ENCODE assay signal across 9 mouse cellular contexts in the genomic region with DNA sequence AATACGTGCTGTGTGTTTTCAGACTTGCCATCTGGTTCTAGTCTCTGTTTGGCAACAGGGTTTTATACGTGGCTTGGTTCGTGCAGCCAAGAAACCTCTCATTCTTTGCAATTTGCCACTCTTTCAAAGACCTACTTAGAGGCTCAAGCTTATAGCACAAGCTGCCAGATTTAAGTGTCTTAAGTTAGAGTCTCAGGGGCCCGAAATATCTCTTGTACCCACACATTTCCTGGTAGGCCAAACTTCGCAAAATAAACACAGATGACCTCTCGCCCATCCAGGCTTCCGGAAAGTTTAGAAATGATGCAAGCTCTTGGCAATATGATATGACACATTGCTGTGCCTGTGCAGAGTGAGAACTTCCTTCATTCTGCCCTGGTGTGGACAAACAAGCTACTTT. TPM values are rescaled to one million over a fixed set of nuclear protein-coding genes. Genes with fewer than 3 reads are reported as not detected.
A peak's percentile ranks its signal among the peaks of the same experiment; 100 is the strongest.
DNase-seq lines count a peak whose midpoint lies in the region; ATAC-seq and TF ChIP-seq lines count a peak whose summit lies in the region.
"Had no signal": no experiment of that assay in that cellular context is flagged by ENCODE, and none has a peak within 500 bp of the region (broad histone marks: within the 10 kb centered on the region; RNA-seq: fewer than 3 reads in every experiment).

No protein-coding gene starts in this region.

- 59% methylated on average over 7 of the region's 7 CpGs for WGBS in heart, embryonic 11.5 days (ENCODE audit: insufficient replicate concordance)
- WGBS in embryonic facial prominence, embryonic 13.5 days: 56% methylated on average over 7 of the region's 7 CpGs
- 55% methylated on average over 7 of the region's 7 CpGs for WGBS in intestine, postnatal 0 days

- H3K9me3 ChIP-seq in heart, embryonic 11.5 days (replicated peaks; ENCODE audit: control insufficient read depth, low read length): no peaks in the 10 kb centered on the region
- H3K9me3 ChIP-seq in embryonic facial prominence, embryonic 13.5 days: no peaks in the 10 kb centered on the region
- H3K9me3 ChIP-seq in intestine, postnatal 0 days (ENCODE audit: control insufficient read depth): no peaks in the 10 kb centered on the region

- peak; percentile 74 to 80 for DNase-seq in heart, adult 18-20 months
- DNase-seq in 416B (ENCODE audit: low read depth): peak; percentile 98
- DNase-seq in left cerebral cortex, adult 9 months (ENCODE audit: low spot score in 2 of 2): peak; percentile 26 to 47
- DNase-seq in right cerebral cortex, postnatal 36 days (ENCODE audit: low spot score in 2 of 2): peak; percentile 7 to 35
- no peak for DNase-seq in embryo, embryonic 10 days (ENCODE audit: low spot score)

- H3K4me2 ChIP-seq in heart, embryonic 11.5 days: no peak overlapping the region
- no peak overlapping the region for H3K4me2 ChIP-seq in embryonic facial prominence, embryonic 13.5 days
- H3K4me2 ChIP-seq in intestine, postnatal 0 days (replicated peaks; ENCODE audit: low read depth): no peak overlapping the region

- no peaks in the 10 kb centered on the region for H3K27me3 ChIP-seq in heart, embryonic 11.5 days (ENCODE audit: control insufficient read depth, insufficient read depth, low read length)
- no peaks in the 10 kb centered on the region for H3K27me3 ChIP-seq in embryonic facial prominence, embryonic 13.5 days
- H3K27me3 ChIP-seq in intestine, postnatal 0 days (replicated peaks; ENCODE audit: control insufficient read depth, insufficient read depth, low read length): no peaks in the 10 kb centered on the region

- no peaks in the 10 kb centered on the region for H3K4me1 ChIP-seq in heart, embryonic 11.5 days (ENCODE audit: control insufficient read depth, insufficient read depth, low read length)
- H3K4me1 ChIP-seq in embryonic facial prominence, embryonic 13.5 days: no peaks in the 10 kb centered on the region
- no peaks in the 10 kb centered on the region for H3K4me1 ChIP-seq in intestine, postnatal 0 days (replicated peaks; ENCODE audit: control insufficient read depth, insufficient read depth, low read length)

- no peaks in the 10 kb centered on the region for H3K36me3 ChIP-seq in heart, embryonic 11.5 days (ENCODE audit: control insufficient read depth, insufficient read depth, low read length)
- no peaks in the 10 kb centered on the region for H3K36me3 ChIP-seq in embryonic facial prominence, embryonic 13.5 days
- no peaks in the 10 kb centered on the region for H3K36me3 ChIP-seq in intestine, postnatal 0 days (ENCODE audit: control insufficient read depth, insufficient read depth)

- no peak overlapping the region for H3K9ac ChIP-seq in heart, embryonic 11.5 days (ENCODE audit: low read depth, low read length)
- no peak overlapping the region for H3K9ac ChIP-seq in embryonic facial prominence, embryonic 13.5 days
- no peak overlapping the region for H3K9ac ChIP-seq in intestine, postnatal 0 days (ENCODE audit: low read depth, low read length)

- no peak for ATAC-seq in heart, embryonic 11.5 days (replicated peaks; ENCODE audit: insufficient number of reproducible peaks, low FRiP score, low TSS enrichment)
- no peak for ATAC-seq in embryonic facial prominence, embryonic 13.5 days (ENCODE audit: insufficient number of reproducible peaks, insufficient read depth, low FRiP score, low TSS enrichment, low read depth)
- no peak for ATAC-seq in intestine, postnatal 0 days

- no peak overlapping the region for H3K27ac ChIP-seq in heart, embryonic 11.5 days (ENCODE audit: low read depth, low read length)
- H3K27ac ChIP-seq in embryonic facial prominence, embryonic 13.5 days: peak overlapping the region; percentile 24; the same call in 1 of the 2 replicates
- no peak overlapping the region for H3K27ac ChIP-seq in intestine, postnatal 0 days (ENCODE audit: low read depth, low read length)

- no peak overlapping the region for H3K4me3 ChIP-seq in heart, embryonic 11.5 days (ENCODE audit: low read depth, low read length)
- H3K4me3 ChIP-seq in embryonic facial prominence, embryonic 13.5 days: no peak overlapping the region
- no peak overlapping the region for H3K4me3 ChIP-seq in intestine, postnatal 0 days (ENCODE audit: low read depth, low read length)

- no peak for TF ChIP-seq CTCF in intestine, postnatal 0 days (IDR thresholded peaks at IDR 0.05; ENCODE audit: low read depth)

RNA-seq across cellular contexts. Expression of gene Fndc3b, which starts 54.8 kb away (rescaled TPM):
- 10 to 100 TPM; 49.0 to 50.5 TPM for total RNA-seq in heart, adult 18-20 months (2021)
- 27.5 and 28.6 TPM in 2 replicates for polyA plus RNA-seq in heart, embryonic 11.5 days (2014; fragmentation: Nextera tagmentation; extraction: Ambion mirVana)
- polyA plus RNA-seq in embryonic facial prominence, embryonic 13.5 days (2015; fragmentation: Nextera tagmentation; extraction: Ambion mirVana): 26.6 and 29.0 TPM in 2 replicates
- 13.3 and 14.9 TPM in 2 replicates for polyA plus RNA-seq in intestine, postnatal 0 days (2015; fragmentation: Nextera tagmentation; extraction: Ambion mirVana)
- total RNA-seq: MEL had no signal
